Mouse (Mus musculus) cerebellum, adult 9-10 months (tissue): ENCODE measurements around the gene Map3k13.
A peak's percentile ranks its signal among the peaks of the same experiment; 100 is the strongest.
"Not testable (repeated sequence)": the region's sequence is repeated elsewhere in the genome, so short reads cannot be mapped to it uniquely, and the experiment has no call there.

ENCODE experiments used
- DNase-seq: peaks from one replicate; pipeline ENCODE4 v3.0.0; 2022

The Map3k13 gene

GRCm38 (mm10) chr16:21793875-21794696, at the start of gene Map3k13:
Gene Map3k13, plus strand, starts transcription at chr16:21794346.
- DNase-seq, result peak; percentile 94

DNA sequence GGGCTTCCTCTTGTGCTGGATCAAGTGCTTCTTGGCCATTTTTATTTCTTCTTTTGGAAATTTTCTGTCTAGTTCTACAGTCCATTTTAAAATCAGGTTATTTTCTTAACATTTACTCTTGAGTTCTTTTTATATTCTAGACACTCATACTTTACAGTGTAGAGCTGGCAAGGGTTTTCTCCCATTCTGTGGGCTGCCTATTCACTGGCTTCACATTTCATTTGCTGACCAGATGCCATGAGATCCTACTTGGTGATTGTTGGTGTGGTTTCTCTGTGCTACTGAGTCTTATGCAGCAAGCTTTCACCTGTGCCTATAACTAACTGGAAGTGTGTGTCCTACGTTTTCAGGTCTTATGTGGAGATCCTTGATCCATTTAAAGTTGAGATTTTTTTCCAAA, 35.7 kb upstream of the Map3k13 start:
- no peak for DNase-seq

DNA sequence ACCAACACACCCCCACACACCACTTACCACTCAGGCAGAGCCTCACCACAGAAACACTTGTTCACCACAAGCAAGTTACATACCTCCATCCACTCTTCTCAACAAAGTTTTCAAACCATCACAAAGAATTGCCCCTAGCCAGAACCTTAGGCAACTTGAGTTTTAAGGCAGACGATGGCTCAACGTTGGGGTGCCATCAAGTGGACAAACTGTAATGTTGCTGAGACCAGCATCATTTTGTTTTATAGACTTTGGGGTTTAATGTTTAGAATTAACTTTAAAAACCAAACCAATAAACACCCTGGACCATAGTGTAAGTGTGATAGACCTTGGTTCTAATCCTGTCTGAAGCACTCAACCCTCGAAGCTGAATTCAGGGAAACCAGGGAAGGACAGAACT, 25.9 kb upstream of the Map3k13 start:
- no peak for DNase-seq

- peak; percentile 37 for DNase-seq
These were observed 24.5 kb upstream of the Map3k13 start for GRCm38 (mm10) chr16:21769667-21770066.

DNA sequence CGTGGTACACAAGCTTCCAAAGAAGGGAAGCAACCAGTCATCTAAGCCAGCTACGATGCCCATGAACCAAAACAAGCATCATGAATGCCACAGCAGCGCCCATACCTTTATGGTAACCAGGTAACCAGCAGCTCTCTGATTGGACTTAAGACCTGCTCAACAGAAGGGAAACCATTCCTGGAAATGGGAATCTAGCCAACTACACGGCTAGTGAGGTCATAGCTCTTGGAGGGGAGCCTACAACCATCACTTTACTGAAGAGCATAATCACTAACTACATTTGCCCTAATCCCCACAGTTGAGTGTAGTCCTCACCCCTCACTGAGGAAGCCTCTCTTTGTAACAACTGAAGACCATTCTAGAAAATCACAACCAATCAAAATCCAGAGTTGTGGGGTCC, 19.4 kb upstream of the Map3k13 start:
- no peak for DNase-seq

DNA sequence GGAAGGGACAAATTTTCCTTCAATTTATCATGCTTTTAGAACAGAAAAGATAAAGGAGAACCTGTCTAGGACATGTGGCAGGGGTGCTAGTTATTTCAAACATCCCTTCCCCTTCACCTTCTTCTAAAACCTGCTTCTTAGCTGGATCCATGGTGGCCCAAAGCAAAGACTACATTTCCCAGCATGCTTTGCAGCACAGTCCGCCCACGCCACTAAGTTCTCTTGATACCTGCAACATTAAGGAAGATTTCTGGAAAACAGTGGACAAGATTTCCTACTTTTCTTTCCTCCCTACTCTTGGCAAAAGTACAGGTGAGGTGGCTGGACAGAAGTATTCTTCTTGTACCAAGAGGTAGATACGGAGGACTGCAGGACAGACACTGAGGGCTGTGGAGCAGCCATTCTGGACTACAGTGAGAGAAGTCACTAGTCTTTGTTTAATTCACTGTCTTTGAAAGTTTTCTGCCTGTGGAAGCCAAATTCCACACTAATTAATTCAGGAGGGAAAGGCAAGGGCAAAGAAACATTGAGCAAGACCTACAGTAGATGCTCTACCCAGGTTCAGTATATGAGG, 15.8 kb upstream of the Map3k13 start:
- no peak for DNase-seq

DNA sequence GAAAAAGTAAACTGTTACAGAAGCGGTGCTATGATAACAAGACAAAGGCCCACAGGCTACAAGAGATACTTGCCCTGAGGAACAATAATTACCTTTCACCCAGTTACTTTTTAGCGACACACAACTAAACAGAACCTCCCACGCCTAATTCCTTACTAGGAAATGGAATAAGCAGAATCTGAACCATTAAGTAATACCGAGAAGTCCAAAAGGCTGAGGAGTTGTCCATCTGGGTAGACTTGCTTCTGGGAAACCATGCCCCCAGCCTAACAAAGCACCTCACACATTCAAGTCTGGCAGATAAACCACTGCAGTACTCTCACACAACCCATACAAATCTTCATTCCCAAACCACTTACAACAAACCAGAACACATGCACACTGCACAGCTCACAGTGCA, 15.0 kb upstream of the Map3k13 start:
- no peak for DNase-seq

DNA sequence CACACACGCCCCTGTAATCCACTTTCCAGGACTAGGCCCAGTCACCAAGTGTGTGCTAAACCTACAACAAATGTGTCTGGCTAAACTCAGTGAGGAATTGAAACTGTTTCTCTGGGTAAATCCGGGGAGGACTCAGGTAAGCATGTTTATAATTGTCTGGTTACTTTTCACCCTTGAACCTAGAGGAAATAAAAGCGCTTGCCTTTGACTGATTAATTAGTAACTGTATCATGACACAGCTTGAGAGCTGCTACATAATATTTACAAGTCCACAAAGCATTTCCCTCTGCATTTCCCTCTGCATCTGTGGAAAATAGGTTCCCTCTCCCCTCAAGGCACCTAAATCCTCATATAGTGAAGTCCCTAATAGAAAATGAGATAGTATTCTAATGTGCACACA, 12.9 kb upstream of the Map3k13 start:
- DNase-seq, result no peak

DNA sequence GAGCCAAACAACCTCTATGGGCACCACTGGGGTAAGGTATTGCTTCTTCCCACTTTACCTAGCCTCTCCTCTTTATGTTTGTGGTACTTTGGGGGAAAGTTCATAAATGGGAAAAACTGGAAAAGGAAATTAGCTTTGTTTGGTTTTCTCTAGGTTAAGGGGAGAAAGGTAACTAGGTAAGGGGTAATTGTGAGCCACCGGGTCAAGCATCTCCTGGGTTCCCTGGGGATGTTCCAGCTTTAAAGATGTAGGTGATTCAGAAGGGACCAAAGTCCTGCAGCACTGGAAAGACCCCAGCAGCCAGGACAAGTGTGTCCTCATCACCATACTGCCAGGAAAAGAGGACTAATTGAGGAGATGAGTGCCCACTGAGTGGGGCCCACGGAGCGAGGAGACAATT, 12.3 kb upstream of the Map3k13 start:
- DNase-seq, result no peak

DNA sequence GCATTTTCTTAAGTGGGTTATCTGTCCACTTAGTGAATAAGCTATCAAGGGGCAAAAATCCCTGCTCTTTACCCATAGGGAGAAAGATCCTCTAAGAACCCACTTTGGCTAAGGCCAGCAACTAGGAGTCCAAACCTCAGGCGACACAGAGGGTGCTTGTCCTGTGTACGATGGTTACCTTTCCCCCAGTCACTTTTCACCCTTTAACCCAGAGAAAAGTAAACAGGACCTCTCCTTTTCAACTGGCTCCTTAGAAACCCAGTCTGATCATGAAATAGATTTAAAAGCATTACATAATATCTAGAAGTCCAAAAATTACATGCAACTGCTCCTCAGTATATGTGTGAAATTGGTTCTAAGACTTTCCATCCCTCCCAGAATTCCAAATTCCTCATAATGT, 11.3 kb upstream of the Map3k13 start:
- DNase-seq, result no peak

- DNase-seq, result no peak
These were observed 9.1 kb upstream of the Map3k13 start for GRCm38 (mm10) chr16:21785000-21785399.

DNA sequence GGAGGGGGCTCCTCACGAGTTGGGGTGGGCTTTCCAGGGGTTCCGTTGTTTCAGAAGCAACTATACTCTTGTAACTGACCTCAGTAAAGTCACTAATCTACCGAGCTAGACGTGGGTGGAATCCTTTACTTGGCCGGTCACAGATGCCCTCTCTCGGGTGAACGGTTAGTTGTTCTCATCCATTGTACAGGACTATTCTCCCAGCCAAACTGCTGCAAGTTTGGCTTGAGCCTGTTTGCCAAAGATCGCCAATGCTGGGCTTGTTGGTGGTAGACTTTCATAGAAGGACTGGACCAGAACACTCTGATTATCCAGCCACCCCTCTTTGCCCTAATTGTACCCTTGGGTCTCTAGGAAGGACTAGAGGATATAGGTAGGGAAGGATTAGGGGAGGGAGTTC, 7.8 kb upstream of the Map3k13 start:
- no peak for DNase-seq

DNA sequence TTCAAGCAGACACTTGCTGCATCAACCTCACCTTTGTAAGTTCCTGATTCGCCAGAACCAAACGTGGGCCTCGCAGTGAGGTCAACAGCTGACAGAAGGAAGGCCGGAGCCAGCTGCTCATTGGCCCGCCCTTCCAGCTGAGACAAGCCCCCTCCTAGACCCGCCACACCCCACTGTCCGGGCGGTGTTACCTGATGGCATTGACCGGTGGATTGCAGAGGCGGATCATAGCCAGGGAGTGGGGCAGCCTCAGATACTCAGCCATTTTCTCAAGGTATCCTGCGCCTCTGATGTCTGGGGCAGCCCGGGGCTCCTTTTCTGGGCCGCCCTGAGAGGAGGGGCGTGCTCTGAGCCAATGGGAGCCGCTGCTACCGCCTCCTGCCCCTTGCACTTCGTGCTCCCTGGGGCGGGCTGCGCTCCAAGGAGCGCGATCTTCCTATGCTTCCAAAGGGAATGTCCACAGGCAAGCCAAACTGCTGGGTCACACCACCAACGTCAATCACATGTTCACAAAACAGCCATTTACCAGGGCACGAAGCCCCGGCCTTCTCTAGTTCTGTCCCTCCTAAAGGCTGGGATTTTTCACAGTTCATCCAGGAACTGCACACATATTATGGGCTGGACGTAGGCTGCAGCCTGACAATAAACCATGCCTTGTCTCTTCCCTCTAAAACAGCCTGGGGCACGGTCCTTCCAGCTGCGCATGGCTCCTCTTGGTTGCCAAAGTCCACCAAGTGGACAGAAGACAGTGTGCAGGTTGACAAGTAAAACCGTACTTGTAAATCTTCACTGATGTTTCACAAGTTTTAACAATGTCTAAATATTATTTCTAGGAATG, 6.4 kb upstream of the Map3k13 start, which contains the start of gene Ehhadh:
Ehhadh (minus strand) TSS at position 292 of the 838 bp plus-strand sequence.
- peak; percentile 71 for DNase-seq

GRCm38 (mm10) chr16:21788581-21788980, 5.6 kb upstream of the Map3k13 start:
- DNase-seq, result no peak

GRCm38 (mm10) chr16:21789180-21789579, 5.0 kb upstream of the Map3k13 start:
- DNase-seq, result no peak

- DNase-seq, result no peak
These were observed 3.7 kb upstream of the Map3k13 start for GRCm38 (mm10) chr16:21790469-21790868.

DNA sequence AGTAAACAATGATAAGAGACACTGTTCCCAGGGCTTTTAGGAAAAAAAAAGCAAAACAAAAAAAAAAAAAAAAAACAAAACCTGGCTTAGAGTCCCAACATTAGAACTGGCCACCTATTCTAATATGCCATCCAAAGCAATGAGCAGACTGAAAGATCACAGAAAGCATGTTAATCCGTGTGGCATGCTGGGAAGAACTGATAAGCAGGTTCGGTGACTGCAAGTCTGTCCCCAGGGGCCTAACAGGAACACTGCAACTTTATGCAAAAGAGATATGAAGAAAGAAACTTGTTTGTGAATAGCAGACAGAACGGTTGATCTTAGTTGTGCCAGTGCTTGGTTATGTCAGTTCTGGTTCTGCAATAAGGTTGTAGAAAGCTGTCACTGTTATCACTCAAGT, 2.4 kb upstream of the Map3k13 start:
- DNase-seq, result no peak

- not testable (repeated sequence) for DNase-seq
These were observed 901 bp upstream of the Map3k13 start for GRCm38 (mm10) chr16:21793080-21793810.

GRCm38 (mm10) chr16:21794697-21795045, 525 bp downstream of the Map3k13 start:
- no peak for DNase-seq

DNA sequence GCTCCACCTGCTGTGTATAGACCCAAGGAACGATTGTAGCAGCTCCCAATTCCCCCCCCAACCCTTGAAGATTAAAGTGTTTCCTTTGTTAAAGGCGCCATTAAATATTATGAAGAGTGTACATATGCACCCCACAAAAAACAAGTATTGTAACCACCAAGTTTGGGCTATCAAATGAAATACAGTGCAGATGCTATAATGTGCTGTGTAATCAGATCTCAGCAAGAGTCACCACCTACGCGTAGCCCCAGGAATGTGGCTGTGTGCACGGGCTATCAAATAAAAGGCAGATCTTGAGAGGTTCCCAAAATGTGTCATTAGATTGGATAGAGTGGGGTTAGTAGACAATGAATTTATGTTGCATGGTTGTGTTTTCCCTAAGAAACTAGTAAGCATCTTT, 925 bp downstream of the Map3k13 start:
- no peak for DNase-seq

GRCm38 (mm10) chr16:21804258-21804657, 10.1 kb downstream of the Map3k13 start:
- DNase-seq, result peak; percentile 58

DNA sequence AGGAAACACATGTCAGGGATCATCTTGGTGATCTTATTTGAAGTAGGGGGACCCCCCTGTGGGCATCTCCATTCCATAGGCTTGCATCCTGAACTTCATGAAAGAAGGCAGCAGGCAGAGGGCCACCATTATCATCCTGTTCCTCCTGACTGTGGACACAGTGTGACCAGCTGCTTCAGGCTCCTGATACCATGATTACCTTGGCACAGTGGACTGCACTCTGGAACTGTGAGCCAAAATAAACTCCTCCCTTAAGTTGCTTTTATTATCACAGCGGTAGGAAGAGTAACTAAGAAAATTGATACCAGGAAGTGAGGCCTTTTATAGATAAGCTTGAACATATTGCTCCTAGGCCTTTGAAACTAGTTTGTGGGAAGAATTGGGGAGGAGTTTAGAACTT, 12.7 kb downstream of the Map3k13 start:
- no peak for DNase-seq

DNA sequence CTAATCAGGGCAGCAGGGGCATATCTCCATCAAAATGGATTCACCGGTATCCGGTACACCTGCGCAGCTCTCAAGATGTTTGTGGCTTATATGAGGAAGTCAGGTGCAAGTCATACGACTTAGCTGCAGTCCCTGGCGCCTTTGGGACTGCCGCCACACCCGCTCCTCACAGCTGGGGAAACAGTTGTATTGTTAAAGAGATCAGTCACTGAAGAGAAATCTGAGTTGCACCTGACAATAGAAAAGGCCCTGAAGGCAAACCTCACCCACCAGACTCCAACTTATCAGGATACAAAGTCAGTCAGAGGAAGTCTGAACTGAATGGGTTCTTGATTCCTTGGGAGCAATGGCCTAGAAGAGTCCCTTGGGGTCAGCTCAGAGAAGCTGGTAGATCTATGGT, 13.6 kb downstream of the Map3k13 start:
- DNase-seq, result not testable (repeated sequence)
